Mouse (Mus musculus) kidney, adult 18-20 months (tissue): ENCODE measurements around the gene Adad2.

Experiments
- DNase-seq: peaks from one replicate; pipeline ENCODE4 v3.0.0; 2021

The Adad2 gene

DNA sequence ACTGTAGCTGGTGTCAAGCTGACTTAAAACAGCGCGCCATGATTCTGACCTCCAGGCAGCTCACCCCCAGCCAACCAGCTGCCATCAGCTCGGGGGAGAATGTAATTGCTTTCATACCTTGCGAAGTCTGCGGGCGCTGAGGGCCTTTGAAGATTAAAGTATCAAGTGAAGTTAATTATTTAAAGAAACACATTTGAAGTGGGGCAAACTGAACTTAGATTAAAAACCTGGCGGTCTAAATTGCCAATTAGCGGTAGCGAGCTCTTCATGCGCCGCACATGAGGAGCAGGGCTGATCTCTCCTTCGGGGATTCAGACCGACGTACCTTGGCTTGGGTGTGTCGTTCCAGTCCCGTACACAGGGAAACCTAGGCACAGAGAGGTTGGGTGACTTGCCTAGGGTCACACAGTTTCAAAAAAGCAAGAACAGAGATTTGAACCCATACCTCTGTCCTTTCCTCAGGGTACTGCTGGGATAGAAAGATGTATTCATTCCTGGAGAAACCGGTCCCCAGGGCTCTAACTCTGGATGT lies 31.9 kb downstream of the Adad2 start:
- no peak for DNase-seq

DNA sequence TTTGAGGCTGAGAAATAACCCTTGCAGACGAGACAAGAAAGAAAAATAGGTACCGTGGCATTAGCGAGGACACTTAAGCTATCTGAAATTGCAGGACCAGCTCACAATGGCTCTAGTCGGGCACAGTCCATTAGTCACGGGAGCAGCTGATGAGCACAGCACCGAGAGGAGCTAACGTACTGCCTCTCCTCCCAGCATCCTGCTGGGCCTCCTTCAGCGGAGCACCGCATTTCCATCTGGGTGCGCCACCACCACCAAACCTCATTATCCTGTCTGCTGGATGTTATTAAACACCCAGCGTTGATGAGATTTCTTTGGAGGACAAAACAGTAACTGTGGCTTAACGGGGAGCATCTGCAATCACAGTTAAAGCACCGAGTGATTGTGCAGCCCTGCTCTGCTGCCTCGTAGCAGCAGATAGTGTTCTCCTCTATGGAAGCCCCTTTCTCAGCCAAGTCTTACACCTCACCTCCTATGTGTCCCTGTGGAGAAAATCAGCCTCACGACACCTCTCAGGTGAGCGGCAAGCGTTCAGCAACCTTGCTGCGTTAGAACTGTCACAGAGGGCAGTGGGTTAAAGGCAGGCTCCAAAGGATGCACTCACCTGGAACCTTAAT lies 32.5 kb downstream of the Adad2 start:
- DNase-seq = no peak

DNA sequence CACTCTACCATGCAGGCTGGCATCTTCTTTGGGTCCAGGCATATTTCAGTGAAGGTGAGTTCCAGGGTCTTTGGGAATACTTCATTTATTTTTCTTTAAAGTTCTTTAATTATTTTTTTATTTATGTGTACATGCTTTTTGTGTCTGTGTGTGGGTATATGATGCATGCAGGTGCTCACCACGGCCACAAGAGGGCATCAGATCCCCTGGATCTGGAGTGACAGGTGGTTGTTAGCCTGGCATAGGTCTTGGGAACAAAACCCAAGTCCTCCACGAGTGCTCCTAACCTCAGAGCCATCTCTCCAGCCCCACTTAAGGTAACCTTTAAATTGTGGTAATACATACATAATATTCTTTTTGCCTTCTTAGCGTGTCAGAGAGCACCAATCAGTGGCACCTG lies 33.6 kb downstream of the Adad2 start:
- no peak for DNase-seq

DNA sequence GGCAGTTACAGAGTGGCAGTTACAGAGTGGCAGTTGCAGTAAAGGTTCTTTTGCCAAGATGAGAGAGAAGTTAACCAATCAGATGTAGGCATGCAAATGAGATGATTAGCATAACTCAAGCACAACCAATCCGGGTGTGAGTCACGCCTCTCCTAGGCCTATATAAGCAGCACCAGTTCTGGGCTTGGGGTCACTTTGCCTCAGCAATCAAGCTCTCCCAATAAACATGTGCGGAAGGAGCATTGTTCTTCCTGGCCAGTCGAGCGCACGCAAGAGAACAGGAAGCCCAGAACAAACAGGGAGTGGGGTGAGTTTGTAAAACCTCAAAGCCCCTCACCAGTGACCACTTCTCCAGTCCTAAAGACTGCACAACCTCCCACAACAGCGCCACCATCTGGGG lies 34.3 kb downstream of the Adad2 start:
- DNase-seq = no peak

DNA sequence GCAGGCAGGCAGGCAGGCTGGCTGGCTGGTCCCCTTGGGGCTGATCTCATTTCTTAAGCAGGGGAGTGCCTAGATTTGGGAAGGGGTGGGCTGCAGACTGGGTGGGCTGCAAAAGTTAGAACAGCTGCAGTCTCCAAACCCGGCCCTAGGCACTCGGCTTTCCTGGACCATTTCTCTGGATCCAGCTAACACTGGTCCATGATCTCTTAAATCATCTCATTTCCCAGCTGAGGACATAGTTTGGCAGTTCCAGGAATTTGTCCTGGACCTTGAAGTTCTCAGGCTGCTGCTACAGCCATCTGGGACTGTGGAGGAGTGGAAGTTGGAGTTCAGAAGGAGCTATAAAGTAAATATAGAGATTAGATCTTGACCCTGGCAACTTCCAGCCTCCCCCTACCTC lies 38.8 kb downstream of the Adad2 start:
- no peak for DNase-seq

DNA sequence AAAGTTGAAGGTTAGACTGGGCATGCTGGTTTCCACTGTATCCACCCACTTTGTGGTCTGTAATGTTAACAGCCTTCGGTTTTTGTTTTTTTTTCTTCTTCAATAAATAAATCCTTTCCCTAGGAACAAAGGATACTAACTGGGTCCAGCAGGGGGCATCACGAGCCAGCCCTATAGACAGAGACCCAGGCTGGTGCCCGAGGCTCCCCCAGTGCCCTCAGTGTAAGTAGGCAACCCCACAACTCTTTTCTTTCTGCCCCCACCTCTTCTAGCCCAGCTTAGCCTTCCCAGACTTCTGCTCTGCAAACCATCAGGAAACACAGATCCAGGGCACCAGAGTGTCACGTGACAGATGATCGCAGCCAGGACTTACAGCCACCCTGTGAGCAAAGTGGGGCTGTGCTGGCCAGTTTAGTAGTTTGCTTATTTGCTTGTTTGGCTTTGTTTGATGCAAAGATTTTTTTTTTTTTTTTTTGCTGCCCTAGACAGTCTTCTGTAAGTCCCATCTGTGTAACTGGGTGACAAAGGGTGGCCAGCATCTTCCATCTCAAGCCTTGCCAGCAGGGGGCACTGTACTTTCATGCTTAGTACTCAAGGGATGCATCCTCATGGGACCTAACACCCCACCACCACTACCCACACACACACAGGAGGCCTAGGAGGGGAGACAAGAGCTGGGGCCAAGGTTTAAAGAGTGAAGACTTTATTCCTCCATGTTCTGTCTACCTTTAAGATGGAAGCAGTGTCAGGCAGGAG lies 44.3 kb downstream of the Adad2 start:
- DNase-seq = peak; percentile 50

DNA sequence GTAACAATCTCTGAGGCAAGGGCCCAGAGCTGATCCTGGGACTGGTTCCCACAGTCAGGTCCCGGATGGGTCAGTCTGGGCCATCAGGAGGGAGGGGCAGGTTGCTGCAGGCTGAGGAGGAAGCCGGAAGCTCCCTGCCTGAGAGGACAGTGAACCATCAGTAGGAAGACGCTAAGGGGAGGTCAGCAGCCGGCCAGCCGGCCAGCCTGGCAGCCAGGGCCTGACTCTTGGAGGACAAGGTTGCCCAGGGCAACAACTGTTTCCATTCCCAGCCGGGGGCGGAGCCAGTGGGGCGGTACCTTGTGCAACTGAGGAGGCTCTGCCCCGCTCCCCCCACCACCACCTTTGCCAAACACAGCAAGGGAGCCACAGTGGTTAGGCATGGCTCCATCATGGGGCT lies 48.5 kb downstream of the Adad2 start:
- DNase-seq = peak; percentile 60

- no peak for DNase-seq
These were observed 49.3 kb downstream of the Adad2 start for GRCm38 (mm10) chr8:119661892-119662291.

GRCm38 (mm10) chr8:119663440-119663839 lies 50.9 kb downstream of the Adad2 start:
- DNase-seq = no peak

GRCm38 (mm10) chr8:119665270-119665669 lies 52.7 kb downstream of the Adad2 start:
- no peak for DNase-seq
